Mouse (Mus musculus) heart, postnatal 0 days (tissue): ENCODE data around the gene Rap1gap2.

Experiments used
- CTCF ChIP-seq: IDR thresholded peaks from 2 replicates; pipeline ENCODE4 v1.5.1; 2016; ENCODE audit warnings: antibody characterized with exemption, control low read depth, low read depth
- EP300 ChIP-seq: IDR thresholded peaks from 2 replicates; pipeline ENCODE4 v1.6.1; 2016; ENCODE audit warnings: antibody characterized with exemption, low read depth

DNA sequence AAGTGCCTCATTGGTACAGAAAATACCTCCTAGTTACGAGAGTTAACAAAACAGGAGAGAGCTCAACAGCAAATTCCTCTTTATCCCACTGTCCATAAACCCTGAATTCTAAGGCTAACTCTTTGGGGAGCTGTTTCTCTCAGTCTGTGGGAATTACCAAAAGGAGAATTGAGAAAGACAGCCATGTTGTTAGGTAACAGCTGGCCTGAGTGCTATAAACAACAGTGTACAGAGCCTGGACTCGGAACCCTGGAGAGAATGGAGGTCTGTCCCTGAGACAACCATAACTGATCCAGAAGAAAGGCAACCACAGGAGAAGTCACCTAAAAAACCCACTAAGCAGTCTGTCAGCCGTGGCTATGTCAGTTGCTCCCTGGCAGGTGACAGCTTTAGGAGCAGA, 198.3 kb downstream of the Rap1gap2 start:
- no peak for TF ChIP-seq CTCF
- TF ChIP-seq EP300: no peak
